Mouse (Mus musculus): Measurements from ENCODE around the gene Sfpq. TPM values are rescaled to one million over a fixed set of nuclear protein-coding genes. Genes with fewer than 3 reads are reported as not detected.
A peak's percentile ranks its signal among the peaks of the same experiment; 100 is the strongest.

Gene Sfpq
- polyA plus RNA-seq, 1 experiment from 2014 or later: 37.6 TPM

DNA sequence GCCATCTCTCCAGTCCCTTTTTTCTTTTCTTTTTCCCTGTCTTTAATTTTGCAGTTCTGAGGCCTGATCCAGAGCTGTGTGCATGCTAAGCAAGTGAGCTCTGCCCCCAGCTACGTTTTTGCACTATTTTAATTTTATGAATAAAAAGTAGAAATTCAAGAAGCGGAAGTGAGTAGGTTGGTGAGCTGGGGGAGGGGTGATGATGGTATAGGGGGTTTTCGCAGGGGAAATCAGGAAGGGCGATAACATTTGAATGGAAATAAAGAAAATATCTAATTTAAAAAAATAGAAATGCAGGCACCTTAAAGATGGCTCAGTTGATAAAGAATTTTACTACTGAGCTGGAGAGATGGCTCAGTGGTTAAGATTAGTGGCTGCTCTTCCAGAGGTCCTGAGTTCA is 22.4 kb downstream of the Sfpq start:
- H3K9me3 ChIP-seq (replicated peaks; ENCODE audit: control insufficient read depth, low read length): no peaks in the 10 kb centered on the region
- H3K27ac ChIP-seq (ENCODE audit: low read length): no peak overlapping the region
- H3K4me1 ChIP-seq (ENCODE audit: control insufficient read depth, insufficient read depth, low read length): no peaks in the 10 kb centered on the region
- H3K27me3 ChIP-seq (ENCODE audit: control insufficient read depth, insufficient read depth, low read length): no peaks in the 10 kb centered on the region
- H3K4me3 ChIP-seq (replicated peaks; ENCODE audit: low read length): no peak overlapping the region
- H3K4me2 ChIP-seq (ENCODE audit: low read depth, low read length): no peak overlapping the region
- peaks cover 12% of the 10 kb centered on the region for H3K36me3 ChIP-seq (ENCODE audit: control insufficient read depth, insufficient read depth, low read length)
- ATAC-seq (ENCODE audit: insufficient read depth, low FRiP score): no peak
- H3K9ac ChIP-seq (ENCODE audit: low read length): no peak overlapping the region
- 84% methylated on average over 4 of the region's 4 CpGs for WGBS

DNA sequence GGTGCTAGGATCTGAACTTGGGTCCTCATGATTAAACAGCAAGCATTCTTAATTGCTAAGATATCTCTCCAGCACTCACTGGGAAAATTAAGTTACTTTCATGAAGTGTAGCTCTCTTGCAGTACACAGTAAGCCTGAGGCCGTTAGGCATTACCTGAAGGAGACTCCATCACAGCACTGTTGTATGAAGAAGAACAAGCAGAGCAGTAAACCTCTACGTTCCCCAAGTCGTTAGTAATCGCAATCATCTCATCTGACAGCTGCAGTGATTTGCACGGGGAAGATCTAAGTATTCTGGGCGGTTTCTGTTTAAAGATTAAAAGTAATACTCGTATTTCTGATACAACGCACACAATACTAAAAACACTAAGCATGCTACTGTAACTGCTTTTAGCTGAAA is 30.0 kb downstream of the Sfpq start:
- H3K27me3 ChIP-seq (ENCODE audit: control insufficient read depth, insufficient read depth, low read length): no peaks in the 10 kb centered on the region
- no peak overlapping the region for H3K9ac ChIP-seq (ENCODE audit: low read length)
- 80% methylated on average over 8 of the region's 8 CpGs for WGBS
- H3K36me3 ChIP-seq (ENCODE audit: control insufficient read depth, insufficient read depth, low read length): peaks cover 16% of the 10 kb centered on the region
- H3K9me3 ChIP-seq (replicated peaks; ENCODE audit: control insufficient read depth, low read length): no peaks in the 10 kb centered on the region
- H3K4me1 ChIP-seq (ENCODE audit: control insufficient read depth, insufficient read depth, low read length): no peaks in the 10 kb centered on the region
- no peak overlapping the region for H3K27ac ChIP-seq (ENCODE audit: low read length)
- ATAC-seq (ENCODE audit: insufficient read depth, low FRiP score): no peak
- no peak overlapping the region for H3K4me3 ChIP-seq (replicated peaks; ENCODE audit: low read length)
- H3K4me2 ChIP-seq (ENCODE audit: low read depth, low read length): no peak overlapping the region

DNA sequence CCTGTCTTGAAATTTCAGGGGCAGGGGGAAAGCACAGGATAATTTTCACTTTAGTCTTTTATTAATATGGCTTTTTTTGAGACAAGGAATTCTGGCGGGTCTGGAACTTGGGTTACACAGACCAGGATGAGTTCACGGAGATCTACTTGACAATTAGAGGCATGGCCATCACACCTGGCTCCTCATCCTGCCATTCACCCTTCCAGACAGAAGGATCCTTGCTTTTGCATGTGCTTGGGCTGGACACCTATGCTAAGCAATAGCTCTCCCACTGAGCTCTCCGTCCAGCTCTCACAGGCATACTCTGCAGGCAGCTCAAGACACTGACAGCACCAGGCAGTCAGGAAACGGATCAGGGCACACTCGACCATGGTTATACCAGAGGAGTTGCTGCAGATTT is 31.9 kb downstream of the Sfpq start:
- Histone ChIP-seq H3K27me3 (ENCODE audit: control insufficient read depth, insufficient read depth, low read length) (no peaks in the 10 kb centered on the region), H3K36me3 (ENCODE audit: control insufficient read depth, insufficient read depth, low read length) (peaks cover 20% of the 10 kb centered on the region), H3K9me3 (replicated peaks; ENCODE audit: control insufficient read depth, low read length) (no peaks in the 10 kb centered on the region), H3K4me2 (ENCODE audit: low read depth, low read length) (no peak overlapping the region), H3K4me3 (replicated peaks; ENCODE audit: low read length) (no peak overlapping the region), H3K4me1 (ENCODE audit: control insufficient read depth, insufficient read depth, low read length) (no peaks in the 10 kb centered on the region), H3K9ac (ENCODE audit: low read length) (no peak overlapping the region), H3K27ac (ENCODE audit: low read length) (no peak overlapping the region)
- 93% methylated on average over 5 of the region's 5 CpGs for WGBS
- no peak for ATAC-seq (ENCODE audit: insufficient read depth, low FRiP score)

DNA sequence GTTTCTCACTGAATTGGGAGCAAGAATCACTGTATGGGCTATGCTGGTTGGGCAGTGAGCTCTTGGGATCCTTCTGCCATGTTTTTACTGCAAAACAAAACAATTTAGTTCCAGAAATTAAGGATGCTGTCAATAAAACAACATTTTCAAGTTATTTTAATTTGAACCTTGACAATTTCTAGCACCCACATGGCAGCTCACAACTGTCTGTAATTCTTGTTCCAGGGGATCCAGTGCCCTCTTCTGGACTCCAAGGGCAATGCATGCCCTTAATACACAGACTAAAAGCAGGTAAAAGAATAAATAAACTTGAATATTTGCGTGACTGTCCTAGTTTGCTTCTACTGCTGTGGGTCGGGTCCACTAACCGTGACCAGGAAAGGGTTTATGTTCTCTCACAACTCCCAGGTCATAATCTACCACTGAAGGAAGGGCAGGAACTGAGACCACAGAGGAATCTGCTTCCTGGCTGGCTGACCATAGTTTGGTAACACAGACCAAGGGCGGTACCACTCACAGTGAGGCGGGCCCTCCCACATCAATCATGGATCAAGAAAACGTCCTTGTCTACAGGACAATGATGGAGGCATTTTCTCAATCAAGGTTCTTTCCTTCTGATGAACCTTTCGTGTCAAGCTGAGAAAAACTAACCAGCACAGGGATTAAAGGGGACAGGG is 33.5 kb downstream of the Sfpq start:
- no peak overlapping the region for H3K9ac ChIP-seq (ENCODE audit: low read length)
- no peaks in the 10 kb centered on the region for H3K9me3 ChIP-seq (replicated peaks; ENCODE audit: control insufficient read depth, low read length)
- H3K27ac ChIP-seq (ENCODE audit: low read length): no peak overlapping the region
- ATAC-seq (ENCODE audit: insufficient read depth, low FRiP score): no peak
- H3K27me3 ChIP-seq (ENCODE audit: control insufficient read depth, insufficient read depth, low read length): no peaks in the 10 kb centered on the region
- H3K4me3 ChIP-seq (replicated peaks; ENCODE audit: low read length): no peak overlapping the region
- H3K36me3 ChIP-seq (ENCODE audit: control insufficient read depth, insufficient read depth, low read length): peaks cover 10% of the 10 kb centered on the region
- no peak overlapping the region for H3K4me2 ChIP-seq (ENCODE audit: low read depth, low read length)
- H3K4me1 ChIP-seq (ENCODE audit: control insufficient read depth, insufficient read depth, low read length): no peaks in the 10 kb centered on the region
- 82% methylated on average over 7 of the region's 7 CpGs for WGBS

GRCm38 (mm10) chr4:127060585-127061290 is 39.6 kb downstream of the Sfpq start, which contains the start of gene Zmym1:
Zmym1 (minus strand) TSS chr4:127061152.
- WGBS: under 1% methylated on average over 38 of the region's 38 CpGs
- H3K36me3 ChIP-seq (ENCODE audit: control insufficient read depth, insufficient read depth, low read length): peaks cover 4% of the 10 kb centered on the region
- peak within 1 kb of the TSS; percentile 92 for H3K9ac ChIP-seq (ENCODE audit: low read length)
- peak within 1 kb of the TSS; percentile 96 for H3K4me3 ChIP-seq (replicated peaks; ENCODE audit: low read length)
- H3K4me2 ChIP-seq (ENCODE audit: low read depth, low read length): peak within 1 kb of the TSS; percentile 78
- H3K27ac ChIP-seq (ENCODE audit: low read length): peak within 1 kb of the TSS; percentile 72; the same call in 1 of the 2 replicates
- no peaks in the 10 kb centered on the region for H3K4me1 ChIP-seq (ENCODE audit: control insufficient read depth, insufficient read depth, low read length)
- peak; percentile 96 for ATAC-seq (ENCODE audit: insufficient read depth, low FRiP score)
- H3K9me3 ChIP-seq (replicated peaks; ENCODE audit: control insufficient read depth, low read length): no peaks in the 10 kb centered on the region
- H3K27me3 ChIP-seq (ENCODE audit: control insufficient read depth, insufficient read depth, low read length): no peaks in the 10 kb centered on the region

DNA sequence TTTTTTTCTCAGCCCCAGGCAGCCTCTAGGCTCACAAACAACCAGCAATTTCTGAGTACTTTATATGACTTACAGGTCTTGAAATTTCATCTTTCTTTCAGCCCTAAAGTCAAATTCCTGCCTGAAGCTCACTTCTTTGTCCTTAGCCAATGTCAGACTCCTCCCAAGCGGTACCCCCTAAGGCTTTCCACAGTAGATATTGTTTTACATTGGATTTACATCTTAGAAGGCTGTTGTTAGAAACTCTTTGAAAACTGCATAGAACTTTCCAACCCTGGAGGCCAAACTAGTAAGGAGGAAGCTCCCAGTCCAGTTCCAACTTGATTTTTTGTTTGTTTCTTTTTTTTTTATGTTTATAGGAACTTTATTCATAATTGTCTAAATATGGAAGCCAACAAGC is 42.9 kb downstream of the Sfpq start:
- ATAC-seq (ENCODE audit: insufficient read depth, low FRiP score): no peak
- Histone ChIP-seq H3K4me3 (replicated peaks; ENCODE audit: low read length) (no peak overlapping the region), H3K27ac (ENCODE audit: low read length) (no peak overlapping the region), H3K4me1 (ENCODE audit: control insufficient read depth, insufficient read depth, low read length) (no peaks in the 10 kb centered on the region), H3K4me2 (ENCODE audit: low read depth, low read length) (no peak overlapping the region), H3K9me3 (replicated peaks; ENCODE audit: control insufficient read depth, low read length) (no peaks in the 10 kb centered on the region), H3K9ac (ENCODE audit: low read length) (no peak overlapping the region), H3K27me3 (ENCODE audit: control insufficient read depth, insufficient read depth, low read length) (no peaks in the 10 kb centered on the region), H3K36me3 (ENCODE audit: control insufficient read depth, insufficient read depth, low read length) (no peaks in the 10 kb centered on the region)
- 52% methylated on average over 1 of the region's 1 CpGs for WGBS

- Histone ChIP-seq H3K36me3 (ENCODE audit: control insufficient read depth, insufficient read depth, low read length) (no peaks in the 10 kb centered on the region), H3K4me2 (ENCODE audit: low read depth, low read length) (no peak overlapping the region), H3K4me1 (ENCODE audit: control insufficient read depth, insufficient read depth, low read length) (peaks cover 4% of the 10 kb centered on the region; the same call in 1 of the 2 replicates), H3K27ac (ENCODE audit: low read length) (no peak overlapping the region), H3K9me3 (replicated peaks; ENCODE audit: control insufficient read depth, low read length) (no peaks in the 10 kb centered on the region), H3K9ac (ENCODE audit: low read length) (no peak overlapping the region), H3K27me3 (ENCODE audit: control insufficient read depth, insufficient read depth, low read length) (no peaks in the 10 kb centered on the region), H3K4me3 (replicated peaks; ENCODE audit: low read length) (no peak overlapping the region)
- 63% methylated on average over 1 of the region's 1 CpGs for WGBS
- no peak for ATAC-seq (ENCODE audit: insufficient read depth, low FRiP score)
Measured at GRCm38 (mm10) chr4:127074915-127075314, 53.8 kb downstream of the Sfpq start.

DNA sequence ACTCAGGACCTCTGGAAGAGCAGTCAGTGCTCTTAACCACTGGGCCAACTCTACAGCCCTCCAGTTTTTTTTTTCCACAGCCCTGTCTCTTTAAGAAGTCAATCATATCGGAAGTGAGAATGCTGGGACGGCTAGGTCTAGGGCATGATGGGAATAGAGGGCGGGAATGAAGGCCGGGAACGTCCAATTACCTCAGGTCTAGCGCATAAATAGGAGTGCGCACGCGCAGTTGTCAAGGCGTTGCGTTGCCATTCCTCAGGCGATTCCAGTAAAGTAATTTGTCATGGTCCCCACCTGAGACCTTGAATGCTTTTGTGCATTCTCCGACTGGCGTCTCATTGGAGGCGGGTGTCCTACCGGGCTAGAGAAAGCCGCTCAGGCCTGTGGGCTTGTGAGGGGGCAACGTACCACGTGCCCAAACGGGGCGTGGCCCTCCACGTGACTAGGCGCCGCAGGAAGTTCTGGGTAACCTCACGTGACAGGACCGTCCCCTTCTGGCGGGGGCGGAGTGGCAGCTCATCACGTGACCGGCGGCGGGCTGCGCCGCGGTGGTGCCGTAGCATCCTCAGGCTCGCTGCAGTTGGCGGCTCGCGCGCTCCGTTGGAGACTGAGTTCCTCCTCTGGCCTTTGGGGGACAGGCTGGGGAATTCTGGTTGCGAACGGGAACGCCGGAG is 55.9 kb downstream of the Sfpq start, which contains the start of gene Zmym6:
Gene Zmym6 (plus strand): TSS at position 509 of the 674 bp plus-strand sequence.
- WGBS: under 1% methylated on average over 46 of the region's 46 CpGs
- ATAC-seq (ENCODE audit: insufficient read depth, low FRiP score): peak; percentile 97
- peak within 1 kb of the TSS; percentile 90 for H3K27ac ChIP-seq (ENCODE audit: low read length)
- H3K36me3 ChIP-seq (ENCODE audit: control insufficient read depth, insufficient read depth, low read length): no peaks in the 10 kb centered on the region
- H3K27me3 ChIP-seq (ENCODE audit: control insufficient read depth, insufficient read depth, low read length): no peaks in the 10 kb centered on the region
- peak within 1 kb of the TSS; percentile 78 for H3K9ac ChIP-seq (ENCODE audit: low read length)
- H3K9me3 ChIP-seq (replicated peaks; ENCODE audit: control insufficient read depth, low read length): no peaks in the 10 kb centered on the region
- H3K4me3 ChIP-seq (replicated peaks; ENCODE audit: low read length): peak within 1 kb of the TSS; percentile 73
- peak within 1 kb of the TSS; percentile 72 for H3K4me2 ChIP-seq (ENCODE audit: low read depth, low read length)
- peaks cover 4% of the 10 kb centered on the region; the same call in 1 of the 2 replicates for H3K4me1 ChIP-seq (ENCODE audit: control insufficient read depth, insufficient read depth, low read length)

GRCm38 (mm10) chr4:127080806-127081205 is 59.7 kb downstream of the Sfpq start:
- no peak overlapping the region for H3K4me2 ChIP-seq (ENCODE audit: low read depth, low read length)
- no peak for ATAC-seq (ENCODE audit: insufficient read depth, low FRiP score)
- no peaks in the 10 kb centered on the region for H3K36me3 ChIP-seq (ENCODE audit: control insufficient read depth, insufficient read depth, low read length)
- H3K9me3 ChIP-seq (replicated peaks; ENCODE audit: control insufficient read depth, low read length): no peaks in the 10 kb centered on the region
- H3K27ac ChIP-seq (ENCODE audit: low read length): no peak overlapping the region
- H3K27me3 ChIP-seq (ENCODE audit: control insufficient read depth, insufficient read depth, low read length): no peaks in the 10 kb centered on the region
- peaks cover 4% of the 10 kb centered on the region; the same call in 1 of the 2 replicates for H3K4me1 ChIP-seq (ENCODE audit: control insufficient read depth, insufficient read depth, low read length)
- WGBS: 52% methylated on average over 1 of the region's 1 CpGs
- no peak overlapping the region for H3K4me3 ChIP-seq (replicated peaks; ENCODE audit: low read length)
- no peak overlapping the region for H3K9ac ChIP-seq (ENCODE audit: low read length)
